Mouse (Mus musculus) liver, embryonic 14.5 days (tissue): Measurements from ENCODE around the gene Cyp19a1. TPM values are rescaled to one million over a fixed set of nuclear protein-coding genes. Genes with fewer than 3 reads are reported as not detected.

Experiments used
- ATAC-seq: fragments of 200-750 bp; cut with Nextera tagmentation; 2 replicates; pipeline ENCODE4 v1.8.0; 2017; ENCODE audit warnings: moderate number of reproducible peaks, mild to moderate bottlenecking, moderate library complexity; ENCODE audit not compliant: insufficient read depth
- DNase-seq, 3 experiments: peaks; one replicate each; pipeline ENCODE4 v3.0.0-alpha.2; 2012 to 2013; ENCODE audit warnings: low read depth in 3 of 3, low spot score in 3 of 3
- H3K27ac ChIP-seq: fragments of 300-500 bp; sonication (generic); 2 replicates; pipeline ENCODE4 v1.5.1; 2014; ENCODE audit warnings: moderate library complexity, mild to moderate bottlenecking, control low read depth, inconsistent platforms
- H3K27me3 ChIP-seq: fragments of 300-500 bp; sonication (generic); 2 replicates; pipeline ENCODE4 v1.6.1; 2014; ENCODE audit warnings: mild to moderate bottlenecking, low read length, moderate library complexity; ENCODE audit not compliant: control insufficient read depth, insufficient read depth
- H3K36me3 ChIP-seq: fragments of 300-500 bp; sonication (generic); replicated peaks from 2 replicates; pipeline ENCODE4 v1.6.1; 2014; ENCODE audit warnings: low read depth; ENCODE audit not compliant: control insufficient read depth, insufficient read depth
- H3K4me1 ChIP-seq, 2 experiments: fragments of 200-500 bp in 1 of 2; fragments of 300-500 bp in 1 of 2; sonication (generic) in 1 of 2; replicated peaks; 2 replicates each; pipeline ENCODE4 v1.6.1; 2012 to 2014; ENCODE audit warnings: antibody characterized with exemption in 1 of 2, inconsistent platforms in 1 of 2, low read length in 1 of 2; ENCODE audit not compliant: control insufficient read depth in 2 of 2, insufficient read depth in 2 of 2
- H3K4me2 ChIP-seq: fragments of 300-500 bp; sonication (generic); 2 replicates; pipeline ENCODE4 v1.6.1; 2014; ENCODE audit warnings: low read depth, mild to moderate bottlenecking, control low read depth, moderate library complexity
- H3K4me3 ChIP-seq, 2 experiments: fragments of 200-500 bp in 1 of 2; fragments of 300-500 bp in 1 of 2; sonication (generic) in 1 of 2; 2 replicates each; pipeline ENCODE4 v1.5.1; 2012 to 2014; ENCODE audit warnings: low read depth in 2 of 2, low read length in 2 of 2, mild to moderate bottlenecking in 2 of 2, control low read depth in 1 of 2, inconsistent platforms in 1 of 2, moderate library complexity in 1 of 2; ENCODE audit not compliant: insufficient read depth in 1 of 2
- H3K9ac ChIP-seq: fragments of 300-500 bp; sonication (generic); replicated peaks from 2 replicates; pipeline ENCODE4 v1.6.1; 2014; ENCODE audit warnings: mild to moderate bottlenecking, control low read depth, moderate library complexity
- H3K9me3 ChIP-seq: fragments of 300-500 bp; sonication (generic); 2 replicates; pipeline ENCODE4 v1.6.1; 2016; ENCODE audit warnings: low read length, mixed read lengths; ENCODE audit not compliant: control insufficient read depth
- CTCF ChIP-seq: IDR thresholded peaks from 2 replicates; pipeline ENCODE4 v1.5.1; 2016; ENCODE audit warnings: antibody characterized with exemption, low read depth, control low read depth
- EP300 ChIP-seq: IDR thresholded peaks from 2 replicates; pipeline ENCODE4 v1.6.1; 2016; ENCODE audit warnings: antibody characterized with exemption, low read depth
- WGBS: fragments of 180-500 bp; shearing (Covaris S2); extraction: QIAGEN DNeasy Blood & Tissue Kit; methylation state at CpG from one replicate; pipeline ENCODE4 v1.1.7; 2014; ENCODE audit not compliant: insufficient replicate concordance; 5-methylcytosine and 5-hydroxymethylcytosine counted together
- polyA plus RNA-seq, 2 experiments: library from polyadenylated mRNA; depleted of rRNA in 1 of 2; stranded (reverse) in 1 of 2; unstranded in 1 of 2; fragments of >200 nt; fragmentation: Nextera tagmentation in 1 of 2; extraction: Ambion mirVana in 1 of 2; gene quantifications; 2 replicates each; pipeline versions ENCODE4 v1.2.1 to v1.2.3; 2012 to 2014

Cyp19a1 gene
- polyA plus RNA-seq, 2 experiments, result not detected

DNA sequence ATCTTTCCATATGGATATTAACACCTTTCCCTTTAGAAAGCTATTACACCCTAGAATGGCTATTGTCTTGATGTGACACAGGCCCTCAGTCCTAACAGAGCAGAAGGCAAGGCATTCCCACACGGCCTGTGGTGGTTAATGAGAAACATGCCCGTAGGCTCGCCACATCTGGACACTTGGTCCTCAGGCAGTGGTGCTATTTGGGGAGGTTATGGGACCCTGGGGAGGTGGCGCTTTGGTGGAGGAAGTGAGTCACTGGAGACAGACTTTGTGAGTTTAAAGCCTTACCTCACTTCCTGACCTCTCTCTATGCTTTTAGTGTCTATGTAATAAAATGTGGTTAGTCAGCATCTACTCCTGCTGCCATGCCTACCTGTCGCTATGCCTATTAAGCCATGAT is 114.2 kb downstream of the Cyp19a1 start:
- WGBS, result 57% methylated on average over 5 of the region's 5 CpGs

DNA sequence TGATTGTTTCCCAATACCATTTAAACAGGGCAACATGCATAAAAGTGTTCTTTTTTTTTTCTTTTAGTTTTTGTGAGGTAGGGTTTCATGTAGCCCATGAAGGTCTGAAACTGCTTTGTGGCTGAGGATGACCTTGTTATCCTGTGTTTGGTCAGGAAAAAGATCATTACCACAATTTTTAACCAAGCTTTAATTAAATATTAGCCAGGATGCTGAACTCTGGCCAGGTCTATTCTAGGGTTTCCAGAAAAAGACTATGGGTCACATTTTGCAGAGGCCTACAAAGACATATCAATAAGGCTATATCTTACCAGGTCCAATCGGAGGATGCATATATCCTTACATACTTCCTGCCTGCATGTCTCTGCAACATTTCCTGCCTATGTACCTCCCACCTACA is 128.7 kb downstream of the Cyp19a1 start:
- no peak for ATAC-seq
- H3K9ac ChIP-seq, result no peak overlapping the region
- H3K27ac ChIP-seq, result no peak overlapping the region
- no peaks in the 10 kb centered on the region for H3K27me3 ChIP-seq
- H3K9me3 ChIP-seq, result no peaks in the 10 kb centered on the region
- no peak overlapping the region for H3K4me2 ChIP-seq
- H3K36me3 ChIP-seq, result no peaks in the 10 kb centered on the region
- peaks cover 0 to 2% of the 10 kb centered on the region in 2 experiments; a peak in 1 of 4 replicates for H3K4me1 ChIP-seq
- H3K4me3 ChIP-seq, result no peak overlapping the region
- WGBS, result 54% methylated on average over 1 of the region's 1 CpGs
- DNase-seq, result no peak
- TF ChIP-seq EP300, result no peak
- no peak for TF ChIP-seq CTCF

More for the DNA sequence above, 114.2 kb downstream of the Cyp19a1 start:
- Histone ChIP-seq H3K4me1 (no peaks in the 10 kb centered on the region), H3K9ac (no peak overlapping the region), H3K4me2 (no peak overlapping the region), H3K27ac (no peak overlapping the region), H3K27me3 (no peaks in the 10 kb centered on the region), H3K36me3 (no peaks in the 10 kb centered on the region), H3K9me3 (no peaks in the 10 kb centered on the region), H3K4me3 (no peak overlapping the region)
- DNase-seq (no peak), ATAC-seq (no peak)
- no peak for TF ChIP-seq EP300
- TF ChIP-seq CTCF, result no peak

Other genes starting within 250 kb of the Cyp19a1 start
- 0.13 and 0.14 TPM in 2 replicates for gene Tnfaip8l3, start 199.7 kb downstream of the Cyp19a1 start, polyA plus RNA-seq (2012; rRNA removed)
- 0.06 and 0.14 TPM in 2 replicates for gene Tnfaip8l3, start 199.7 kb downstream of the Cyp19a1 start, polyA plus RNA-seq (2014; fragmentation: Nextera tagmentation; extraction: Ambion mirVana)
- gene Gldn, start 18.4 kb upstream of the Cyp19a1 start, polyA plus RNA-seq (2012; rRNA removed), result not detected in 2 replicates
- not detected in 2 replicates for gene Gldn, start 18.4 kb upstream of the Cyp19a1 start, polyA plus RNA-seq (2014; fragmentation: Nextera tagmentation; extraction: Ambion mirVana)
- gene Dmxl2, start 233.5 kb upstream of the Cyp19a1 start, polyA plus RNA-seq (2012; rRNA removed), result 0.92 and 0.99 TPM in 2 replicates
- 0.78 and 0.98 TPM in 2 replicates for gene Dmxl2, start 233.5 kb upstream of the Cyp19a1 start, polyA plus RNA-seq (2014; fragmentation: Nextera tagmentation; extraction: Ambion mirVana)